Mouse (Mus musculus): ENCODE data around the gene Crat.

The Crat gene

DNA sequence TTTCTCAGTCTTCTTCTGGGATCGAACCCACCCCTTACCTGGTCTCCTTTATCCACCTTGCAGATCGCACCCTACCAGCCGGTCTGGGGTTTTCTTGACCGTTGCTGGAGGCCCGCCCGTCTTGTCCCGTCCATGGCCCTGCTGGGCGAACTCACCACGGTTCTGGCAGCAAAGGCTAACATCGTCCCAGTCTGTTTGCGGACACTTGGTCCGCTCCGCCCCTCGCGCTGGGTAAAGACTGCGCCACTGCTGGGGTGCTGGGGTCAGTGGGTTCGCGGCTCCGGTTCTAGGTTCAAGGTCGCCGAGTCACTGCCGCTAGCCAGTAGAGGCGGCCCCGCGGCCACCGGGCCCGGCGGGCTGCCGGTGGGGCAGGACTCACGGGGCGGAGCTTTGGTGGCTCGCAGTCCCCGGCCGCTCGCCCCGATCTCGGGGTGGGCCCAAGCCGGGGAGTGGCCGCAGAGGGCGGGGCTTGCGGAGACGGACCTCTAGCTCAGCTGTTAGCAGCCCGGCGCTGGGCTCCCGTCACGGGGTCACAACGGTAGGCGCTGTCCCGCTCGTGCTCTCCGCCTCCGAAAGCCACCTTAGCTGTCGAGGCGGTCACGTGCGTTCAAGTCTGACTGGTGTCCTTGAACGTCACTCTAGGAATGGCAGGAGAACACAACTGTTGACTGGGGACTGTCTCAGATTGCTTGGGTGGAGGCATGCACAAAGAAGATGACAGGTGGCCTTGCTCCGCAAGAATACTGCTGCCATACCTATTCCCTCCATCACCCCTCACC, at the start of gene Crat:
Crat (minus strand) TSS at position 657 of the 779 bp plus-strand sequence.
- DNase-seq (ENCODE audit: low read depth, low spot score) = peak; percentile 98

GRCm38 (mm10) chr2:30464411-30464810, 48.8 kb upstream of the Crat start:
- DNase-seq (ENCODE audit: low read depth, low spot score) = peak; percentile 57

- DNase-seq (ENCODE audit: low read depth, low spot score) = peak; percentile 86
These were observed 48.3 kb upstream of the Crat start for GRCm38 (mm10) chr2:30463904-30464330.

- DNase-seq (ENCODE audit: low read depth, low spot score) = no peak
These were observed 47.7 kb upstream of the Crat start for GRCm38 (mm10) chr2:30463341-30463761.

- no peak for DNase-seq (ENCODE audit: low read depth, low spot score)
These were observed 43.6 kb upstream of the Crat start for GRCm38 (mm10) chr2:30459241-30459640.

DNA sequence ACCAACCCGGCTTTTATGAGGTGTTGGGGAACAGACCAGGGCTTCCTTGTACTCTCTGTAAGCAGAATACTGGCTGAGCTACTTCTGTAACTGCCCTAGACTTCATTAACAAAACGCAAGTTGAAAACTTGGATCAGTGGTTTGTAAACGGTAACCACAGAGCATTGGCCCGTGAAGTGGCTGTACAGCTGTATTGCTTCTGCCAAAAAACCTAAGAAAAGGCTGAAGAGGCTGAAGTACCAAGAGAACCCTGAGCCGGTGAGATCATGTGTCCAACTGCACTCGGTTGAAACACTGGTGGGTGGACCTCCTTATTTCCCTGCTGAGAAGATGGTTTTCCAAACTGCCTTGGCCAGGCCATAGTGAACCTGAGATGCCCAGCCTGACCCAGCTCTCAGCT, 42.7 kb upstream of the Crat start:
- no peak for DNase-seq (ENCODE audit: low read depth, low spot score)

- DNase-seq (ENCODE audit: low read depth, low spot score) = peak; percentile 70
These were observed 40.7 kb upstream of the Crat start for GRCm38 (mm10) chr2:30456104-30456980.

DNA sequence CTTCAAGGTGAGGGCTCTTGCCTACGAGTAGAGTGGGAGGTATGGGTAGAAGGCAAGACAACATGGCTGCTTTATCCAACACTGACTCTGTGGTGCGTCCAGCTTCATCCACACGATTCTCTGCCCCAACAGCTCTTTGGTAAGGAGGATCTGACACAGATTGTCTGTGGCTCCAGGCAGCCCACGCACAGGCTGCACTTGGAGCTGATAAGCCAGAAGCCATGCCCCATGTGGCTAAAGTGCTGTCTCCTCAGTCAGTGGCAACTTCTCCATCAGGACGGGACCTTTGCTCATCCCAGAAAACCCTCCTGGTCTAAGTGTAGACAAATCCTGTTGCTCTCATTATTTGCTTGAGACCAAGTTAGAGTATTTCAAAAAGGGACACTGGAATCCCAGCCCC, 39.0 kb upstream of the Crat start:
- DNase-seq (ENCODE audit: low read depth, low spot score) = no peak

DNA sequence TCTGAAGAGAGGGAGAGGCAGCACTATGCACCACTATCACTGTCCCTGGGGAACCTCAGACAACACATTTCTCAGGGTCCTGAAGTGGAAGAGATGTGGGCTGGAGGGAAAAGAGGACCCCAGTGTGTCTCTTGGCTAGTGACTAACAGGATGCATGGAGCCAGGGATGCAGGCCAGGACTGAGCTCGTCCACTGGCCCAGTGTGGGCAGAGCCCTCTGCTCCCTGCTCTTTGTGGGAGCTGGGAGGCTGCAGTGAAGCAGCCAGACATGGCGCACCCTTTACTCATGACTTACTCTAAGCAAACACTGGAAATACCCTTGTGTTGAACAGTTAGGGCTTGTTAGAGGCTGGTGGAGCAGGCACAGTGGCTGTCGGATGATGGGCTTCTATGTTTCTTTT, 38.0 kb upstream of the Crat start:
- no peak for DNase-seq (ENCODE audit: low read depth, low spot score)

DNA sequence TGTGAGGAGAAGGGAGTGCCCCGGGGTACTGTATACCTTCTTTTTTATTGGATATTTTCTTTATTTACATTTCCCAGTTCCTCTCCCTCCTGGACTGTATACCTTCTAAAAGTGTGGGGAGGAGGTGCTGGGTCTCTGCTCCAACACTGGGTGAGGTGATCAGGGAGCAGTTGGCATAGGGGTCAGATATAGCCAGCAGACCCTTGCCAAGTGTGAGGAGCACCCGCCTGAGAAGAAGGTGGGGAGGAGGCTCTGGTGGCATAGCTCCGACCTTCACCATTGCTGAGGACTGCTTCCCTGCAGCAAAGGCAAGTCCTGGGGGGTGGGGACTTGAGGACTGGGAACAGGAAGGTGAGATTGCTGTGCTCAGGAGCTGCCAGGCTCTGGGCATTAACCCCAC, 35.9 kb upstream of the Crat start:
- DNase-seq (ENCODE audit: low read depth, low spot score) = no peak

- no peak for DNase-seq (ENCODE audit: low read depth, low spot score)
These were observed 34.9 kb upstream of the Crat start for GRCm38 (mm10) chr2:30450530-30450929.

DNA sequence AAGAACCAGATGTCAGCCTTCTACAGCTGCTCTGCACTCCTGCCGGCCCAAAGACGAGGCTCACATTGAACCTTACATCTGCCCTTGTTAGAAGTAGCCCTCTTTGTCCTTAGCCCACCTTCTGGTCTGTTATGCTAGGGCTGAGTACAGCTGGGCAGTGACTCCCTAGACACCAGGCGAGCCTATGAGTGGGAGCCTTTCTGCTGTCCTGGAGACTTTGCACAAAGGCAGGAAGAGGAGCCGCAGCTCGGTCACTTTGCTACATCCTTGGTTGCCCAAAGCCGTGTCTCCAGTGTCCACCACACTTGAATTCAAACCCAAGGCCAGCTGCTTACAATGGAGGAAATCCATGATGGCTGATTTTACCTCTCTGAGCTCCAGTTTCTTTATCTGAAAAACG, 32.8 kb upstream of the Crat start:
- DNase-seq (ENCODE audit: low read depth, low spot score) = no peak

GRCm38 (mm10) chr2:30446891-30447826, 31.5 kb upstream of the Crat start:
- DNase-seq (ENCODE audit: low read depth, low spot score) = peak; percentile 64

DNA sequence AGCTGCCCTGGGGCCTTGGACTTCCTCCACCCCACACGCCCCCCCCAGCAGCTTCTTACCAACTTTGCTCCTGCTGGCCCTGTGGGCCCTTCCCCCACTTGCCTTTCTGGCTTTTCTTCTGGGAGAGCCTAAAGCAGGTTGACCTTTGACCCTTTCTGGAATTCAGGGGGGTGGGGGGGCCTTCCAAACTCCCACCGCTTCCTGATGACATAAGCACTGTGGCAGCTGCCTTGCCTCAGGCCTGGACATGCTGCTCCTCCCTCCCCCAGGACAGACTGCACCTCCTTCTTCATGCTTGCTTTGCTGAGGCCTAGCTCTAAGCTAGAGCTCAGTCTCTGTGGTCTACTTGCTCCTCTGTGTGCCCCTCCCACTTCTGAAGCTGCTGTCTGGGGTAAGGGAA, 29.7 kb upstream of the Crat start:
- DNase-seq (ENCODE audit: low read depth, low spot score) = peak; percentile 58

GRCm38 (mm10) chr2:30444450-30444849, 28.8 kb upstream of the Crat start:
- DNase-seq (ENCODE audit: low read depth, low spot score) = no peak

- no peak for DNase-seq (ENCODE audit: low read depth, low spot score)
These were observed 28.4 kb upstream of the Crat start for GRCm38 (mm10) chr2:30444006-30444405.

DNA sequence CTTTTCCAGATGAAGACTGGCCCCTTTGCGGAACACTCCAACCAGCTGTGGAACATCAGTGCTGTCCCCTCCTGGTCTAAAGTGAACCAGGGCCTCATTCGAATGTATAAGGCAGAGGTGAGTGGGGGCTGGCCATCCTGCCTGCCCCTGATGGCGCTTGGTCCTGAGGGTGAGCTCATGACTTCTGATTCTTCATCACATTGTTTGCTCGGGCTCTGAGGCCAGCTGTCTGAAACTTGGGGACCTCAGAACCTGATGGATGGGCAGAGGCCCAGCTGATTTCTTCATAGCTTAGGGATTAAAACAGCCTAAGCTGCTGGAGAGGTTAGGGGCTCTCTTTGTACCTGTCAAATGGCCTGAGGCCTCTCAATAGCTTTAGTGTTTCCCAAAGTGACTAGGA, 27.7 kb upstream of the Crat start:
- no peak for DNase-seq (ENCODE audit: low read depth, low spot score)

GRCm38 (mm10) chr2:30442498-30442890, 26.9 kb upstream of the Crat start:
- no peak for DNase-seq (ENCODE audit: low read depth, low spot score)

DNA sequence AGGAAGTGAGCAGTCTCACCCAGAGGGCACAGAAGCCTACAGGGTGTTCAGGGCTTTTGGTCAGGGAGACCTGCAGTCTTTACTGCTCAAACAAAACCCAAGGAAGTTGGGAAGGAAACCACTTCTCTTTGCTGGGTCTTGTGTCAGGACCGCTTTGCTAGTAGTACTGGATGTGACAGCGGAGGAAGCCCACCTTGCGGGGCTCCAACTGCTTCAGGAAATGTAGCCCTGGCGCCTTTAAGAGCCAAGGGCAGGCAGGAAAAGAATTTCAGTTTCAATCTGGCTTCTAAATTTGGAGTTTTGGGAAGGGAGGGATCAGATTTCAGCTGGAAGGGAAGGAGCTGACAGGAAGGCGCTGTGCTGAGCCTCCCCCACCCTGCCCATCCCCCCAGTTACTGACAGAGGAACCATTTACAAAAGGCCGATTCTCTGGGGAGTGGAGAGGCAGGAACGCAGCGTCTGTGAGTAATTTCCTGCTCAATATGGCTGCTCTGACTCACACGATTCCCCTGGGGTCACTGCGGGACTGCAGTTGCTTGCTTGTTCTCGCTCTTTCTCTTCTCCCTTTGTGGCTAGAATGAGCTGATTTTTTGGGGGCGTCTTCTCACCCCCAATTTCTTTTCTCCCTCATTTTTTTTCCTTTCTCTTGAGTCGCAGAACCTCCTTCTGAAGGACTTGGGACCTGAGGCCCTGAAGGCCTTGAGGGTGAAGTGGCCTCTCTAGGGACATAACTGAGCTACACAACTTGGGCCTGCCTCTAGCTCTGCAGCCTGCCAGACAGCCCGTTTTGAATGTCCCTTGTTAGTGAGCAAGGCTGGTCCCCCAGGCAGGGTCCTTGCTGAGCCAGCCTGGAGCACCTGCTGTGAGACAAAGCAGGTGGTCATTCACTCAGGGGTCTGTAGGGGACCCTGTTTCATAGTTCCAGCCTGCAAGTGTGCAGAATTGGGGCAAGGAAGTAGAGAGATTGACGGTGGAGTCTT, 26.2 kb upstream of the Crat start:
- DNase-seq (ENCODE audit: low read depth, low spot score) = peak; percentile 98
